Mouse (Mus musculus): ENCODE measurements around the gene L3mbtl1.

GRCm38 (mm10) chr2:162939562-162939961 lies 3.7 kb upstream of the L3mbtl1 start:
- TF ChIP-seq POLR2A (IDR thresholded peaks at IDR 0.05; ENCODE audit: extremely low read depth, insufficient read depth, low read length) (no peak), CTCF (IDR thresholded peaks at IDR 0.05; ENCODE audit: low read depth, low read length) (no peak)
